Comparison of ENCODE assay signal across 2 mouse cellular contexts in genomic region chr17:66085038-66085437, GRCm38 (mm10).
TF ChIP-seq lines count a peak whose summit lies in the region.

No protein-coding gene starts in this region.

TF ChIP-seq in CH12.LX, 34 proteins besides CTCF, POLR2A, EP300 and RAD21 (continued from another document):
- TF ChIP-seq ZMIZ1 (IDR thresholded peaks at IDR 0.05; ENCODE audit: low read depth, low read length): no peak
TF ChIP-seq in CH12.LX: peak in this region for 1.

TF ChIP-seq in MEL, 35 proteins besides CTCF, POLR2A, EP300 and RAD21 (continued from another document):
- TF ChIP-seq MAFK (IDR thresholded peaks at IDR 0.05; ENCODE audit: borderline replicate concordance, low read depth, low read length): peak; percentile 73; the same call in 1 of the 2 replicates
